Mouse (Mus musculus): ENCODE results near the gene Mtmr10.

DNA sequence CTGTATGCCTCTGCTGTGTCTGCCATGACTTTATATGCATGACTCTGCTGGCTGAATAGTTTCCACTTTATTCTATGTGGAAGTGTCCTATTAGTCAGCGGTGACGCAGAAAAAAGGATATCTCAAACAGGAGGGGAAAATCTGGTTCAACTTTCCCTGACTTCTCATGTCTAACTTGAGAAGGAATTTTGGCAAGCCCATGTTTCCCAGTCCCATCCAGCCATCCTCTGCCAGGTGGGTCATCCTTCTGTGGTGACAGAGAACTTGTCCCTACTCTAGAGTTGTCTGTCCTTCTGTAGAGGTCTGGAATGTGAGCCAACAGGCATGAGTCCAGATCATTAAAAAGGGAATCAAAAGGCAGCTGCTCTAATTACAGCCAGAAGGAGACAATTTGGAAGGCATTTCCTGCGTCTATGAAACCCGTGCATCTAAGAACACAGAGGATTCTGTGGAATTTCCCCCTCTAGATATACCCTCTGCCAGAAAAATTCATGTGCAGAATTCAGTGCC, 47.6 kb upstream of the Mtmr10 start:
- no peak for TF ChIP-seq POLR2A (IDR thresholded peaks at IDR 0.05; ENCODE audit: low read depth, low read length)
- TF ChIP-seq CTCF (IDR thresholded peaks at IDR 0.05; ENCODE audit: borderline replicate concordance, insufficient read depth, low read length) = no peak
